Mouse (Mus musculus): Measurements from ENCODE around the gene Tll1. TPM values are rescaled to one million over a fixed set of nuclear protein-coding genes. Genes with fewer than 3 reads are reported as not detected.
A peak's percentile ranks its signal among the peaks of the same experiment; 100 is the strongest.

Tll1 gene
- polyA plus RNA-seq, 1 experiment = 0.01 TPM

DNA sequence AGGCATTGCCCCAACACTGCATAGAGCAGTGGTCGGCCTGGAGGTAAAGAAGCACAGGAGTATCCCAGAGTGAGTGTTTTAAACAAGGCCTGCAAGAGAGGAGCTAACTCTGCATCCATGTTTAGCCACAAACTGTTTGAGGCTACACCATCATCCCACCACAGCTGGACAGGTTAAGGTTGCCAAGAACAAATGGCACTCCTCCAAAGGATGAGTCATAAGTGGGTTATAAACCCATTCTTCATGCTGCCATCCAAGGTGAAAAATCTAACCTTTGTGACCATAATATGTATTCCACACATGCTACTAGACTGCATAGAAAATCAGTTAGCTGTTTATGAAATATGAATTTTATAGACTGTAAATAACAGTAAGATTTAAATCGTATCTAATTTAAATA is 29.1 kb downstream of the Tll1 start:
- Histone ChIP-seq H3K4me3 (no peak overlapping the region), H3K36me3 (ENCODE audit: control insufficient read depth, insufficient read depth) (no peaks in the 10 kb centered on the region)
- TF ChIP-seq SRF (IDR thresholded peaks at IDR 0.05; ENCODE audit: control insufficient read depth, insufficient read length, low read depth) (no peak), MAX (IDR thresholded peaks at IDR 0.05; ENCODE audit: low read depth) (no peak), MYOG (IDR thresholded peaks at IDR 0.05; ENCODE audit: control insufficient read depth in 1 of 3, insufficient read depth in 1 of 3, insufficient read length in 2 of 3, low read depth in 2 of 3) (no peak), CEBPB (IDR thresholded peaks at IDR 0.05; ENCODE audit: insufficient read depth, poor library complexity, severe bottlenecking) (no peak)

DNA sequence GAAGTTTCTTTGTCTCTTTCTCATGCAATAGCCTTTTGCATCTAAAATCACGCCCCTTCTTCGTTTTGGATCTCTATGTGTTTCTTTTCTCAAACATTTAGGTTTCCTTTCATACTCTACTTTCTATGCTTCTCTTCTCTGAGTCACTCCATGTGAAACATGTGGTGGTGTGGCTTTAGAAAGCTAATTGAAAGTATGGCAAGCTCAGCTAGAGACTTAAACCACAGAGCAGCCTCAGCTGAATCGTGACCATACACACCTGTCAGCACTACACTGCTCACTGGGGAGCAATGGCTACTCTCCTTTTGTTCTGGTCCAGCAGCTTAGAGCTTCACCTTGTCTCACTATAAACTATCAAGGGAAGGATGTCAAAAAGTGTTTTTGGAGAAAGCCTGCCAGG is 31.2 kb downstream of the Tll1 start:
- H3K4me3 ChIP-seq = no peak overlapping the region
- no peak overlapping the region for H3K4me2 ChIP-seq (ENCODE audit: low read depth)
- no peaks in the 10 kb centered on the region for H3K27me3 ChIP-seq (ENCODE audit: control insufficient read depth, insufficient read depth, insufficient read length)
- TF ChIP-seq MAX (IDR thresholded peaks at IDR 0.05; ENCODE audit: low read depth) (no peak), MYOD1 (IDR thresholded peaks at IDR 0.05; ENCODE audit: control insufficient read depth in 1 of 3, insufficient read length in 2 of 3, low read depth in 2 of 3) (peak in 1 of 3 experiments; percentile 19)
- H3K79me2 ChIP-seq (ENCODE audit: control insufficient read depth, insufficient read depth) = no peaks in the 10 kb centered on the region
- H3ac ChIP-seq (ENCODE audit: control insufficient read depth, insufficient read length) = no peak overlapping the region
- H3K36me3 ChIP-seq (ENCODE audit: control insufficient read depth, insufficient read depth) = no peaks in the 10 kb centered on the region

More for the DNA sequence above, 29.1 kb downstream of the Tll1 start:
- Histone ChIP-seq H3K4me2 (ENCODE audit: low read depth) (no peak overlapping the region), H3K79me2 (ENCODE audit: control insufficient read depth, insufficient read depth) (no peaks in the 10 kb centered on the region), H3ac (ENCODE audit: control insufficient read depth, insufficient read length) (no peak overlapping the region), H3K27me3 (ENCODE audit: control insufficient read depth, insufficient read depth, insufficient read length) (no peaks in the 10 kb centered on the region)

DNA sequence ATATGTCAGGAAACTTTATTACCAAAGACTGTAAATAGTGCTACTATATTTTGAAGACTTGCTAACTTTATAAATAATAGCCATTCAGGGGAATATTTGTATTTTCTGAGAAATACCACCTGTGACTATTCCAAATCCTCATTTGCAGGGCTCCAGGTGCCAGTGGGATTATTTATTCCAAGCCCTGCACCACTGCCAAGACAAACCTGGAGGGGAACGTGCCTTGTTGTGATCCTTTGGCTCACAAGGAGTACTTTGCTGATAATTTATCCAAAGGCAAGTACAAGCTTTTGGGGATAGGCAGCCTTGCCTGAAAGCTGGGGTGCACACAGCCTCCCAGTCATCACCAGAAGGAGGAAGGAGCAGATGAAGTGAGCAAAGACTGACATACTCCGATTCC is 32.3 kb downstream of the Tll1 start:
- no peak overlapping the region for H3K4me2 ChIP-seq (ENCODE audit: low read depth)
- TF ChIP-seq CEBPB (IDR thresholded peaks at IDR 0.05; ENCODE audit: insufficient read depth, poor library complexity, severe bottlenecking) (no peak), SRF (IDR thresholded peaks at IDR 0.05; ENCODE audit: control insufficient read depth, insufficient read length, low read depth) (no peak), TCF12 (IDR thresholded peaks at IDR 0.05; ENCODE audit: insufficient read depth, poor library complexity, severe bottlenecking) (no peak), USF1 (IDR thresholded peaks at IDR 0.05; ENCODE audit: low read depth) (no peak), MYOD1 (IDR thresholded peaks at IDR 0.05; ENCODE audit: control insufficient read depth in 1 of 3, insufficient read length in 2 of 3, low read depth in 2 of 3) (no peak), POLR2AphosphoS2 (IDR thresholded peaks at IDR 0.05; ENCODE audit: insufficient read length, low read depth) (no peak), REST (IDR thresholded peaks at IDR 0.05; ENCODE audit: insufficient read depth, insufficient read length) (no peak), POLR2A (IDR thresholded peaks at IDR 0.05; ENCODE audit: insufficient read length, low read depth) (no peak), MYOG (IDR thresholded peaks at IDR 0.05; ENCODE audit: control insufficient read depth in 1 of 3, insufficient read depth in 1 of 3, insufficient read length in 2 of 3, low read depth in 2 of 3) (no peak), TCF3 (IDR thresholded peaks at IDR 0.05; ENCODE audit: insufficient read length, low read depth) (no peak), E2F4 (IDR thresholded peaks at IDR 0.05; ENCODE audit: insufficient read depth) (no peak), MAX (IDR thresholded peaks at IDR 0.05; ENCODE audit: low read depth) (no peak)
- H3ac ChIP-seq (ENCODE audit: control insufficient read depth, insufficient read length) = no peak overlapping the region
- no peaks in the 10 kb centered on the region for H3K27me3 ChIP-seq (ENCODE audit: control insufficient read depth, insufficient read depth, insufficient read length)
- H3K36me3 ChIP-seq (ENCODE audit: control insufficient read depth, insufficient read depth) = no peaks in the 10 kb centered on the region
- no peaks in the 10 kb centered on the region for H3K79me2 ChIP-seq (ENCODE audit: control insufficient read depth, insufficient read depth)
- no peak overlapping the region for H3K4me3 ChIP-seq

DNA sequence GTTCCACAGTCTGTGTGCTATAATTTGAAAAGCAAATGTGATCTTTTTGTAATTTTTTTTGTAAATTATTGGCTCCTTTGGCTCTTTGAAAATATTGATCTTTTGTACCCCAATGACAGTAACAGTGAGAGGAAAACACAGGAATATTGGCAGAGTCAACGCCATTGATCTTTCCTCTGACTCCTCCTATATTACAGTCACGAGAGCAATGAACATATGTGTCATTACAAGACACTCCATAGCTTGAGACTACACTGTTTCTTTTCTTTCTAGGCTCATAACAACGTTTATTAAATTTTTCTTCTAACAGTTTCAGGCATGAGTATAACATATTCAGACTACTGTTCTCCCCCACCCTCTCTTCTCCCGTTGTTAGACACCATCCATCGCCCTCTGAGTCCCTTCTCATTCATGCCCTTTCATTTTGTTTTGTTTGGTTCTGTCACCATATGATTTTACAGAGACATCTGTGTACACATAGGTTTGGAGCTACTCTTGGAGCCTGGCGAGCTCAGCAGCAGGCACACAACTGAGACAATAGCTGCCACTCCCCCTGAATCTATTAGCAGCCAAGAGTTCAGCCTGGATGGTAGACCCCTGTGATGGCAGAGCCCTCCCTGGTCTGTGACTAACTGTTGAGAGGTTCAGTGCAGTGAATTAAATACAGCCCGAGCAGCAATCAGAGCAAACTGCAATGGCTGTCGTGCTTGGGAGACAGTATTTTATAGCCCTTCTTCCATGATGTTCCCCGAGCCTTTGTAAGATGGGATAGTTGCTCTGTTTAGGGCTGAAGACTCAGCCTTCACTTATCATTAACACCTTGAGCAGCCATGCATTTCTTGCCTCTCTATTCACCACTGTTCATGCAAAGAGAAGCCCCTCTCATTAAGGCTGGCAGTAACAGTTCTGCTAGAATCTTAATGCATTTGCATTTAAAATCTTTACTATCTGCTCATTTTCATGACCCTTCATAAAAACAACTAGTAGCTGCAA is 52.9 kb downstream of the Tll1 start:
- no peak overlapping the region for H3K4me3 ChIP-seq
- H3K36me3 ChIP-seq (ENCODE audit: control insufficient read depth, insufficient read depth) = no peaks in the 10 kb centered on the region
- H3K4me2 ChIP-seq (ENCODE audit: low read depth) = no peak overlapping the region
- H3K27me3 ChIP-seq (ENCODE audit: control insufficient read depth, insufficient read depth, insufficient read length) = no peaks in the 10 kb centered on the region
- no peak overlapping the region for H3ac ChIP-seq (ENCODE audit: control insufficient read depth, insufficient read length)
- no peaks in the 10 kb centered on the region for H3K79me2 ChIP-seq (ENCODE audit: control insufficient read depth, insufficient read depth)
- TF ChIP-seq USF1 (IDR thresholded peaks at IDR 0.05; ENCODE audit: low read depth) (no peak), CEBPB (IDR thresholded peaks at IDR 0.05; ENCODE audit: insufficient read depth, poor library complexity, severe bottlenecking) (no peak)

DNA sequence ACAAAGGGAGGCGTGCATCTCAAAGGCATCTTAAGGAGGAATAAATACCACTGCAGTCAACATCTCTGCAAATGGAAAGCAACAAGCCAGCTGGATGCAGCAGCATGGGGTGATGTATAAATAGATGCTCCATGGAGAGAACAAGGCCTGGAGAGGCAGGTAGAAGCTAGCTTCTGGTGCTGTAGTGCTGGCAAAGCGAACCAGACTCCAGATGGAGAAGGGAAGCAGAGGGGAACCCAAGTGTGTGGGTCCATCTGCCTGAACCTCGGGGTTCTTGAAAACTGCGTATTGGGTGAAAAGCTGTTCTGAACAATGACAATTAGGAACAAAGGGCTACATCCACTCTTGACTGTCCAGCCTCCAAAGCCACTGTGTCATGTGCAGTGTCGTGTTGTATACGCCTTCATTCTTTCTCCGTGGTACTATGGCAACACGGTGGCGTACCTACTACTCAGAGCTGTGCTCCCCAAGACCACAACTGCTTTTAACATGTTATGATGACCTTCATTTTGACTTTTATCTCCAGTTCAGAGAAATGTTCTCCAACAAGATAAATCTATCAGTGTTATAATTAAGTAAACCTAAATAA is 53.8 kb downstream of the Tll1 start:
- no peak overlapping the region for H3ac ChIP-seq (ENCODE audit: control insufficient read depth, insufficient read length)
- no peaks in the 10 kb centered on the region for H3K27me3 ChIP-seq (ENCODE audit: control insufficient read depth, insufficient read depth, insufficient read length)
- H3K4me3 ChIP-seq = no peak overlapping the region
- no peaks in the 10 kb centered on the region for H3K36me3 ChIP-seq (ENCODE audit: control insufficient read depth, insufficient read depth)
- TF ChIP-seq MYOD1 (IDR thresholded peaks at IDR 0.05; ENCODE audit: control insufficient read depth in 1 of 3, insufficient read length in 2 of 3, low read depth in 2 of 3) = no peak
- TF ChIP-seq TCF3 (IDR thresholded peaks at IDR 0.05; ENCODE audit: insufficient read length, low read depth) = no peak
- TF ChIP-seq E2F4 (IDR thresholded peaks at IDR 0.05; ENCODE audit: insufficient read depth) = no peak
- TF ChIP-seq POLR2A (IDR thresholded peaks at IDR 0.05; ENCODE audit: insufficient read length, low read depth) = no peak
- TF ChIP-seq MAX (IDR thresholded peaks at IDR 0.05; ENCODE audit: low read depth) = no peak
- no peak for TF ChIP-seq TCF12 (IDR thresholded peaks at IDR 0.05; ENCODE audit: insufficient read depth, poor library complexity, severe bottlenecking)
- no peak for TF ChIP-seq REST (IDR thresholded peaks at IDR 0.05; ENCODE audit: insufficient read depth, insufficient read length)
- TF ChIP-seq USF1 (IDR thresholded peaks at IDR 0.05; ENCODE audit: low read depth) = no peak
- TF ChIP-seq CEBPB (IDR thresholded peaks at IDR 0.05; ENCODE audit: insufficient read depth, poor library complexity, severe bottlenecking) = no peak
- no peak for TF ChIP-seq POLR2AphosphoS2 (IDR thresholded peaks at IDR 0.05; ENCODE audit: insufficient read length, low read depth)
- no peak overlapping the region for H3K4me2 ChIP-seq (ENCODE audit: low read depth)
- H3K79me2 ChIP-seq (ENCODE audit: control insufficient read depth, insufficient read depth) = no peaks in the 10 kb centered on the region

Data from myocyte (in vitro differentiated cells).